Mouse (Mus musculus) erythroblast, embryonic 14.5 days (primary cell): ENCODE results near the gene Plxnb3.
"Not testable (repeated sequence)": the region's sequence is repeated elsewhere in the genome, so short reads cannot be mapped to it uniquely, and the experiment has no call there.

ENCODE experiments used
- GATA1 ChIP-seq: IDR thresholded peaks from 2 replicates; pipeline ENCODE4 v1.6.1; 2012; ENCODE audit warnings: low read length, inconsistent platforms, mixed read lengths
- TAL1 ChIP-seq: IDR thresholded peaks from 3 replicates; pipeline ENCODE4 v1.6.1; 2012; ENCODE audit warnings: low read length, inconsistent platforms, mixed read lengths

DNA sequence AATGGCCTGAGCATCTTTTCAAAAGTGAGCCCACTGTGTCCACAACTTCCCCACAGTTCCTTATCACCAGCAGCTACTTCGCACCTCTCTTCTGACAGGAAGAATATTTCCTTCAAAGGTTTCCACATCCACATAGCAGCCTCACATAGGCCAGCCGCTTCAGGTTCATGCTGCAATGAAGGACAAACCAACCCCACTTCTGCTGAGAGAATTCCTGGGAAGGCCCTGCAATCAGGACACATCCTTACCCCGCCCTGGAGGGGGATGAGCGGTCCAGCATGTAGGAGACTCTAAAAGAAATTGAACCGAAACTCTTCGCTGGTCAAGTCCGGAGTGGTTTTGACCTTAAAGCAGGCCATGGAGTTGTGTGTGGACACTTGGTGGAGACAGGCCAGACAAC is 17.0 kb upstream of the Plxnb3 start:
- TF ChIP-seq GATA1, TAL1: not testable (repeated sequence)
